Mouse (Mus musculus): ENCODE measurements at regions not wholly inside any gene's neighbourhood (a gene's known extent, or its start where the extent isn't known, plus 50 kb on each side); places are given as distances from the start of the nearest gene placed in this dataset.

GRCm38 (mm10) chr15:62202781-62203375 lies 1280.1 kb upstream of the A1bg start:
- DNase-seq: no peak

GRCm38 (mm10) chr15:62198721-62199120 lies 1275.9 kb upstream of the A1bg start:
- no peak for DNase-seq

DNA sequence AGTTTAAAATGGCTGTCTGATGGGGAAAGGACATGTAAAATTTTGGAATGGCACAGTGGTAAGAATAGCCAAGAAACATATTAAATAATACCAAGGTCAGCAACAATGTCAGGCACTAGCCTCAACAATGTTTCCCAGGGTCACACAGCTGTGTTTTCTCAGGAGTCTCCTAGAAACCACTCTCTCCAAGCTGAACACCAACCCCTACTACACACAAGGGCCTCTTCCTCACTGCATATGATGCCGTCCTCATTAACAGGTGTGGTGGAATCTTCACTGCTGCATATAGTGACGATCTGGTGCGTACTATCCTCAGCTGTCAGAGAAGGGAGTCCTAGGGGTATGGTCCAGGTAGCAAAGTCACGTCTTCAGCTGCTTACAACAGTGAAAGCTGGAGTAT lies 1275.4 kb upstream of the A1bg start:
- DNase-seq: no peak

- no peak for DNase-seq
These were observed 1272.6 kb upstream of the A1bg start for GRCm38 (mm10) chr15:62195440-62195839.

DNA sequence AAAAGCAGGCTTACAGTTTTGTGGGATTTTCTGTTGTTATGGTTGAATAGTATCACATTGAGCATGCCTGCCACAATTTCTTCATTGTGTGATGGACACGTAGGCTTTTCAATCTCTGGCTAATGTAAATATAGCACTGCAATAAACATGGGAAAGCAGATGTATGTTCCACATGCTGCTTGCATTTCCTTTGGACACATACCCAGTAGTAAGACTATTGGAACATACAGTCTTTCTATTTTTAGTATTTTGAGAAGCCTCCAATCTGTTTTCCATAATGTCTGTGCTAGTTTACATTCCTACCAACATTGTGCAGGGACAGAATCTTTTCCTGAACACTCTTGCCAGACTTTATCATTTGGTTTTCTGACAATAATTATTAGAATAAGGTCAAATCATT lies 1269.9 kb upstream of the A1bg start:
- DNase-seq: no peak

DNA sequence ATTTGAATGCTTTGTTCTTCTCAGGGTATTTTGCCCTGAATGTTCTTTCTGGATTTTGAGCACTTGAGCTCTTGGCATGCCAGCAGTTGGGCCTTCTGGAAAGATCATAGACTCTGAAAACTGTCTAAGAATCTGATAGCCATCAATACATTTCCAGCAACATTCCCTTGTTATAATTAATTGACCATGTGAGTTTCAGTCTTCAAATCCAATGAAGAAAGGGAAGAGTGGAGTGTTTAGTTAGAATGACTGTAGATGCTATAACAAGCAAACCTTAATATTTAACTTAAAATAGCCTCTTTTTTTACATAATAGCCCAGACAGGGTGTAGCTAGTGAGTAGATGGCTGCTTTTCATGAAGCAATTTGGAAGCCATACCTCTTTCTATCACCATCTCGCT lies 1268.8 kb upstream of the A1bg start:
- DNase-seq: no peak

DNA sequence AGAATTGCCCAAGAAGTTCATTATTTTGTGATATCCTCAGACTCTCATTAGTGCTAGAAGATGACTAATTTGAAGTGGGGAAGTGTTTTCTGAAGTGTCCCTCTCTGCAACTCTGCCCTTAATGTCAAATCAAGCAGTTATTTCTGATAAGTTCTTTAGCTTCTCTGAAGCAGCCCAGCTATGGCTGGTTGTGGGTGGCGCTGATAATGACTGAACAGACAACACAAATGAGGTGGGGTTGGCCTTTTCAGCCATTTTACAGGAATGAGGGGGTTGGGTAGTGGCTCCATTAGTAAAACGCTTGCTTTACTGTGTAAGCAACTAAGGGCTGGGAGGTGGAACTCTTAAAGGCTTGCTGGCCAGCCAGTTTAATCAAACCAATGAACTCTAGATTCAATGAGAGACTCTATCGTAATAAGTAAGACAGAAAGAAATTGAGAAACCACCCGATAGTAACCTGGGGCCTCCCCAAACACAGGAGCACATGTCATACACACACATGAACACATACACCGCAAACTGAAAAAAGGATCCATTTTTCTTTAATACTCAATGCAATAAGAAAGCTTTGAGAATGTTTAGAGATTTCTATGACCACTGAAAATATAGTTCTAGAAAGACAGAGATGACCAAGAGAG lies 1268.3 kb upstream of the A1bg start:
- DNase-seq: no peak

DNA sequence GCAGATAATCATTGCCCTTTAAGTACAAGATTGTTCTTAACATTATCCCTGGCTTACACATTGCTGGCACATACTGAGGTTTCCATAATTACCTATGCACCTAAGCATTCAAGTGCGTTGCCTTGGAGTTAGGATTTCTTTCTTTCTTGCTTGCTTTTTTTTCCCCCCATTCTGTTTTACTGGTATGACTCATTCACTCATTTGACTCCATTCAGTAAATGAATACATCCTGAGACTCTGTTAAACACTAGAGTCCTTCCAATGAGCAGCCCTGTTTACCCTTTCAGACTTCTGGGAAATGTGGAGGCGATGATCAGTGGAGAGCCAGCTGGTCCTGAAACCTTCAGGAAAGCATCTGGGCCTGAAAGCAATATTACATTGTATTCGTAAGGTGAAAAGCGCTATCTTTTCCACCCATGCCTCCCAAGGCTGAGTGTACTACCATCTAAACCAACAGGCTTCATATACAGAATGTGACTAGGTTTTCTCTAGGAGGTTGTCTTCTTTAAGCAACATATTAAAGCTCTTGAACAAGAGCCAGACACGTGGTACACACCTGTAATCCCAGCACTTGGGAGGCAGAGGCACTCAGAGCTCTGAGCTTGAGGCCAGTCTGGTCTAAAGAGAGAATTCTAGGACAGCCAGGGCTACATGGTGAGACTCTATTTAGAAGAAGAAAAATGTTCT lies 1267.6 kb upstream of the A1bg start:
- no peak for DNase-seq

DNA sequence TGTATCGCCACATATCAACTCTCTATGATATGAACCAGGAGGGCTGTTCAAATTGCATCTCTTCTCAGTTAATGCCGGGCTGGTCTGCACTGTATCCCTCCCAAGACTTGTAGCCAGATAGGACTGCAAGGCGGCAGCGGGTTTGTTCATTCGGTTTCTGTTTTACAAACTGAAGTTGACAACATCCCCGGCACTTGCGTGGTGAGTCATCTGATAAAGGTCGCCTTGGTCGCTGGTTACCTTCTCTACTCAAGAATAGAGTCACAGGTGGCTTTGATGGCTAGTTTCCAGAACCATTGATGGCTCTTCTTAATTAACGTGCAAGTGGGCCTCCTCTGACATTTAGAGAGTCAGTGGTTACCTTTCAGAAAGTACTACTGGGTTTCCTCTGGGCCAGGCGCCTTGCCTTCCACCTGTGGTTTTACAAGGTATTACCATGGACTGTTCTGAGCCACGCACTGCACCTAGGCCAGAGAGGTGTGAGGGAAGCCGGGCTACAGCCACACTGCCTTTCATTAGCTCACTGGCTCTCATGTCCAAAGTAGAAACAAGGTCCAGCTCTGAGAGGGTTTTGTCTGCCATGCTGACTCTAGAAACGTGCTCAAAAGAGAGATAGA lies 1266.9 kb upstream of the A1bg start:
- DNase-seq: no peak

GRCm38 (mm10) chr15:62186548-62186947 lies 1263.7 kb upstream of the A1bg start:
- no peak for DNase-seq

DNA sequence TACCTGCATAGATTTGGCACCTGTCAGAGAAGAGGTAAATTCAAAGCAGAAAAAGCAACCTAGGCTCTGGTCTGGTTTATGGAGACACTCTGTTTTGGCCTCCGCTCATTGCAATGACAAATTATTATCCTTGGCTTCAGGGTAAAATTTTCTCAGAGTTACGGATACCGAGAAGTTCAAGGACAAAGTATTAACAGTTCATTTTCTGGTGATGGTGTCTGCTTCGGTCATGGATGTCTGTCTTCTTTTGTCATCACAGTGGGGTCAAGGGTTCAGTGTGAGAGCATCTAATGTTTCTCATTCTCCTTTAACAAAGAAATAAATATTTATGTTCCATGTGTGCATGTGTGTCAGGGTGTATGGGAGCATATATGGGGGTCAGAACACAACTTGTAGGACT lies 1261.0 kb upstream of the A1bg start:
- no peak for DNase-seq

GRCm38 (mm10) chr15:62181454-62181910 lies 1258.7 kb upstream of the A1bg start:
- no peak for DNase-seq

GRCm38 (mm10) chr15:62180718-62181117 lies 1257.9 kb upstream of the A1bg start:
- no peak for DNase-seq

DNA sequence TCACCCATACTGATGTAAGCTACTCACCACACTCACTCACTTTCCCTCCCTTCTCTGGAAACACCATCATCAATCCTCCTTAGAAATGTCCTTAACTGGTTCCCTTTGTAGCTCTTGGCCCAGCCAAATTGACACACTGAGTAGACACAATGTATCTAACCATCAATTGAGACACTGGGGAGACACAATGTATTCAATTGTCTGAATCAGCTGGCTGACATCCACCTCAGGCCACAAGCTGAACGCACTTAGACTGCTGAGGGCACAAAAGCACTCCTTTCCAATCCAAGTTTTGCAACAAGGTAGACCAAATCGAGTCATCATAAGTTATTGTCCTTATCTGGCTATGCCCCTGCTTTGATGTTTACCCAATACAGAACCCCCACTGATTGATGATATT lies 1257.0 kb upstream of the A1bg start:
- DNase-seq: no peak

GRCm38 (mm10) chr15:62178568-62178967 lies 1255.8 kb upstream of the A1bg start:
- DNase-seq: no peak

- no peak for DNase-seq
These were observed 1255.1 kb upstream of the A1bg start for GRCm38 (mm10) chr15:62177768-62178410.

DNA sequence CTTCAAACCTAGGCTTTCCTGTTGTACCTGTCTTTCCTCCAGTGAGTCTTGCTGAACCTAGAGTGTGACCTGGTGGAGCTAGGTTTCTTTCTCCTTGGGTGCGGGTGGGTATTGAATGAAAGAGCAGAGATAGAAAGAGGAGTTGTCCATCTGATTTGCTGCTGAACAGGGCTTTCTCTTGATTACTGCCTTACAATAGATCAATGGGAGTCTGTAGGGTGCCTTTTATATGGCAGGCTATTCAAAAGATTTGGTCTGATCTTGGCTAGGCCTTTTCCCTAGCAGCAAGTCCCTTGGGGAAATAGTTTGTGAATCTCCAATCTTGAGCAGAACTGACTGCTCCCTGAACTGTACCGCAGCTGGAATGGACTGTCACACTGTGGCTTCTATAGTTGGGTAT lies 1253.3 kb upstream of the A1bg start:
- no peak for DNase-seq

- DNase-seq: no peak
These were observed 1251.1 kb upstream of the A1bg start for GRCm38 (mm10) chr15:62173633-62174543.

- no peak for DNase-seq
These were observed 1248.8 kb upstream of the A1bg start for GRCm38 (mm10) chr15:62171632-62172031.

GRCm38 (mm10) chr15:62171167-62171566 lies 1248.4 kb upstream of the A1bg start:
- DNase-seq: no peak

DNA sequence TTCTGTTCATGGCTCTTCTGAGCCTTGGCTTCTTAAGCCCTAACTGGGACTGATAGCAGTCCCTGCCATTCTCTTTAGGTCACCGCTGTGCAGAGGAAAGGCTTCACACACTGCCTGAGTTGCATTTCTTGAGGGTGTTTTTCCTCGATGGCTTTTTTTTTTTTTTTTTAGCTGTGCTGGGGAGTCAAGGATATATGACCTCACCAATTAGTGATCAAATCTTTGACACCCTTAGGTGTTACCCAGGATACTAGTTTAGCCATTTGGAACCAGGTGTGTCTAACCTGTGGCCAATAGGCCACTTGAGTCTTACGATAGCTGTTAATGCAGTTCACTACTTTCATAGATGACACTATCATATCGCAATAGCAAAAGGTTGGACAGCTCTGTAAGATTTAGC lies 1247.5 kb upstream of the A1bg start:
- no peak for DNase-seq

- DNase-seq: no peak
These were observed 1246.8 kb upstream of the A1bg start for GRCm38 (mm10) chr15:62169591-62170019.

All from cerebellum, adult 9-11 months (tissue).